Mouse (Mus musculus): ENCODE measurements around the gene Slc29a1.

GRCm38 (mm10) chr17:45597787-45598186 is 1.6 kb downstream of the Slc29a1 start:
- no peak for TF ChIP-seq CTCF (IDR thresholded peaks at IDR 0.05; ENCODE audit: extremely low read depth, insufficient read depth, low read length)
- TF ChIP-seq POLR2A (IDR thresholded peaks at IDR 0.05; ENCODE audit: extremely low read depth, insufficient read depth, low read length): no peak
